Mouse (Mus musculus) 3134 (cell line): Measurements from ENCODE around the gene Letmd1.
"Not testable (repeated sequence)": the region's sequence is repeated elsewhere in the genome, so short reads cannot be mapped to it uniquely, and the experiment has no call there.

Experiments
- DNase-seq: peaks from one replicate; pipeline ENCODE4 v3.0.0-alpha.2; 2011; ENCODE audit warnings: low spot score; ENCODE audit not compliant: insufficient read length; ENCODE audit errors: extremely low read depth

The Letmd1 gene

DNA sequence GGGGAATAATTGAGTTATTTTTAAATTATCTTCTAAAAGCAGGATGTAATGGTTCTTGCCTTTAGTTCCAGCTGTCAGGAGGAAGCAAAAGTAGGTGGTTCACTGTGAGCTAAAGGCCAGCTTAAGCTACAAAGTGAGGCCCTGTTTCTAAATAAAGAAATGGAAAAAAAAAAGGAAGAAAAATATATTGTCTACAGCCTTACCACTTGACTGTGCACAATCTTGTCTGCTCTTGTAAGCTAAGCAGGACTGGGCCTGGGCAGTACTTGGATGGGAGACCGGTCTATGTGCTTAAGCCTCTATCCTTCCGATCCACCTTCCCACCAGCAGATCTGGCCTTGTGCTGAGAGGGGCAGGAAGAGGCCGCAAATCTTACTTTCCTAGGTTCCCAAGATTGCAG, 19.3 kb upstream of the Letmd1 start:
- DNase-seq, result no peak

DNA sequence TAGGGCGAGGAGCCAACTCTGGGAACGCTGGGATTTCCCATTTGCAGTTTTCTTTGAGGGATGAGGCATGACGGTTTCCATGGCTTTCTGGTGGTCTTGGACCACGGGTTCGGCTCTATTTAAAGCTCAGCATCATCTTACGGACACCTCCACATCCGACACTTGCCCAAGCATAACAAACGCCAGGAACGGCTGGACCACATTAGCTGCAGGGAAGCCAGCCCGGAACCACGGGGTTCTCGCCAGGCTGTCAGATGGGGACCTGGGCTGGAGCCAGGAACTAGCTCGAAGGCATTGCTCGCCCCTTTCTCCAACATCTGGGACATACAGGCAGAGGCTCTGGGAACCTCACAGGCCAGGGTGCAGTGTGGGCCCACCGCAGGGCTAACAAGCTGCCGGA, 17.6 kb upstream of the Letmd1 start:
- DNase-seq, result peak; percentile 57

DNA sequence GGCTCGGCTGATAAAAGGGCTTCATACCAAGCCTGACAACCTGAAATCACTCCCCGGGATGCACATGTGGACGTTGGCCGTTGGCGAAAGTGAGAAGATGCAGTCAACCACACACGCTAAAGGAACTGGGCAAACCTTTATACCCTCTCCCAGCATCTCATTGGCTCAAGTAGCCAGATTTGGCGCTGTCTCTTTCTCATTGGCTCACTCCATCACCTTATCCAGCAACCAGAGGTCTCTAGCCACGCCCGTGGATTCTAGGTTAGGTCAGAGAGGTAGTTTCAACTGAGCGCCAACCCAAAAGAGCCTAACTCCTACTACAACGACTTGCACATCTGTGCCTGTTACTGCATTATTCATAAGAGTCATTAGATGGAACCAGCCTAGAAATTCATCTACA, 16.3 kb upstream of the Letmd1 start:
- no peak for DNase-seq

DNA sequence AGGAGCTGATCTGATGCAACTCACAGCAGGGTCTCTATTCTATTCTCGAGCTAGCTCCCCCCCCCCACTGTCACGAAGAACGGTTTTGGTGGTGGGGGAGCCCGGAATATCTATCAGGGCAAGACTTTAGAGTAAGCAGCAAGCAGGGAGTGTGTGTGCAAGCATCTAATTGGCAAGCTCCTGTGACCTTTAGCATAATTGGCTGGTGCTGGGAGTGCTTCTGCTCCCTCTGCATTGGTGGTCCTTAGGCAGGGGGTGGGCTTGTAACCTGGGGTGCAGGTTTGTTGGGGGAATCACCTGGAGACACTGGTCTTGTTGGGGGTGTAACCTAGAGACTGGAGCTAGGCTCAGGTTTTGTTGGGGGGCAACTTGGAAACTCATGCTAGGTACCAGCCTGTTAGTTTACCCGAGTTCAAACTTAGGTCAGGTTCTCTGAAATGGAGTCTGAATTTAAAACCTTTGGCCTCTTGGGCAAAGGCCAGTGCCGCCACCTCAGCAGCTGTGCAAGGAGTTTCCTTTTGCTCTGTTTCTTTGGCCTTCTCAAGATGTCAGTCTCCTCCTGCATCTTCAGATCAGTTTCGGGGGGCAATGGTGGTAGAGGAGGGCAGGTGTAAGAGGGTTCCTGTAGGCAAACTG, 12.3 kb upstream of the Letmd1 start:
- no peak for DNase-seq

DNA sequence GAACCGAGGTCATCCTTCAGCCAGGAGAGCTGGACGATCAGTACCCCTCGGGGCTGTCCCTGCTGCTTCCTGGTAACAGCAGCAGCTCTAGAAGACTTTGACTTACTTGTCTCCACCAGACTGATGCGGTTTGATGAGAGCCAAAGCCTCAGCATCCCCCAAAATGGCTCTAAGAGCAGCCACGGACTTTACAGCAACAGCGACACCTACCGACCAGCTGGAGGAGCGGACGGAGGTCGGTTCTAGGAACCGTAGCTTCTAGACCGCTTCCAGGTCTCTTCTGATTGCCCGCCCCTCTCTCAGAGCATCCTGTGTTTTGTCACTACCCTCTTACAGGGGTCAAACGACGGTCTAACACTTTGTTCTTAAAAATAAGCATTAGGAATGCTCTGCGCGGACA, 11.5 kb upstream of the Letmd1 start:
- DNase-seq, result no peak

DNA sequence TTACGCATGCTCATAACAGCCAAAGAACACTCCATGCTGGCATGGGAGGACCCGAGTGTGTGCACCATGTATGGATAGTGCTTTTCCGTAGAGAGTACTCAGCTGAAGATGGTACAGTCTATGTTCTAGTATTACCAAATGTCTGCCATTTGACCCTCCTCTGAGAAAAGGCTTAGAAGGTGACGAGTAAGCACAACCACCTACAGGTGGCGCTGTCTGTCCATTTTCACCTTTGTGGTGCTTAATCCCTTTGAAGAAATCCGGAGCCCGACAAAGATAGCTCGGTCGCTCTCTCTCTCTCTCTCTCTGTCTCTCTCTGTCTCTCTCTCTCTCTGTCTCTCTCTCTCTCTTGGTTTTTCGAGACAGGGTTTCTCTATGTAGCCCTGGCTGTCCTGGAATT, 10.8 kb upstream of the Letmd1 start:
- DNase-seq, result no peak

DNA sequence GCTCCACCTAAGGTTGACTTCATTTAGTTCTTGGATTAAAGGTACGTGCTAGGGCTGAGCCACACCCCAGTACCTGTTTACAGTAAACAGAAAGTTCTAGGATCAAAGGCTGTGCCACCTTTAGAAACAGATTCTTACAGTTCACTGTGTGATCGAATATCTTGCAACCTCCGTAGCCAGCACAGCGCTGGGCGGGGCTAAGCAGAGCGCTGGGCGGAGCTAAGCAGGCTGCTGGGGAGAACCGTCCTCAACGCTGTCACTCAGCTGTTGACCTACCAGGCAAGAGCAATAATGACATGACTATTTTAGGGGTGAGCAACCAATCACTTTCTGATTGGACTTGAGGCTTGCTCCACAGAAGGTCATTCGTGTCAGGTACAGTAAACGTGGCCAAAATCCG, 7.9 kb upstream of the Letmd1 start:
- no peak for DNase-seq

DNA sequence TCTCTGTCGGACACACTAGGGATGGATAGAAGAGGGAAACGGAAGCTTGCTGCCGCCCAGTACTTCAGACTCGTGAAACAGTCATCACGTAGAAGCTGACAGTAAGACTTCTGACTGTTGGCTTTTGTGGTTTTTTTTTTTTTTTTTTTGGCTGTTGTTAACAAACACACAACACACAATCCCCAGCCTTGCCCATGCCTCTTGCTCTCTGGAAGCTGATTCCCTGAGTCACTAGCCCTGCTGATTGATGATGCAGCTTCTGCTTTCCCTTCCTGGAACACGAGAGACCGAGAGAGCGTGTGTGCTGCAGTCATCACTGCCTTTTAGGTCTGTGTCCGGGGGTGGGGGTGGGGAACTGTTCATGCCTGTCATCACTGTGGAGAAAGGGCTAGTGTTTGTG, 7.2 kb upstream of the Letmd1 start:
- DNase-seq, result no peak

DNA sequence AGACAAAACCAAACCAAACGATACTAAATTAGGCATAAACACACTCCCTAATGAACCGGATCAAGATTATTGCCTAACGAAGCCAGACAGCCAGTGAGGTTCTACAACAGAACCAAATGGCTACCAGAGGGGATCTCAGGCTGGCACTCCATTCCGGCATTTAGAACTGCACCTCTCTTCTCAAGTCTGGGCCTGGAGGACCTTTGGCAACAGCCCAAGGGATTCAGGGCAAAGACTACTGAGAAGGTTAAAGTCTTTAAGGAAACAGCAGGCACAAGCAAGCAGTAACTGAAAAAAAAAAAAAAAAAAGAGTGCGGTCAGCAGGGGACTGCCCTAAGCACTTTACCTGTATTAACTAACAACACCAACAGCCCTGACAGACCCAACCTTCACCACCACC, 6.7 kb upstream of the Letmd1 start:
- DNase-seq, result no peak

DNA sequence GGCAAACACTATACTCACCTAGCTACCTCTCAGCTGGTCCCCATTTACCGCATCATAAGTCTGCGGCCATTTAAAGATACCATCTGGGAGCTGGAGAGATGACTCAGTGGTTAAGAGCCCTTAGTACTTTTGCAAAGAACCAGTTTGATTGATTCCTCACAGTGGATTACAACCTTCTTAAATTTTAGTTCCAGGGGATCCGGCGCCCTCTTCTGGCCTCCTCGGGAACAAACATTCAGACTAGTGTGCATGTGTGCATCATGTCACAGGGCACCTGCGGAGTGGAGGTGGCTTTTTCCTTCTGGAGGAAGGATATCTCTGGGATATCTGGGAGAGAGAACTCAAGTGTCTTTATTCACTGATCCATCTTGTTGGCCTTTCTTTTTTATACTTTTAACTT, 5.1 kb upstream of the Letmd1 start:
- no peak for DNase-seq

DNA sequence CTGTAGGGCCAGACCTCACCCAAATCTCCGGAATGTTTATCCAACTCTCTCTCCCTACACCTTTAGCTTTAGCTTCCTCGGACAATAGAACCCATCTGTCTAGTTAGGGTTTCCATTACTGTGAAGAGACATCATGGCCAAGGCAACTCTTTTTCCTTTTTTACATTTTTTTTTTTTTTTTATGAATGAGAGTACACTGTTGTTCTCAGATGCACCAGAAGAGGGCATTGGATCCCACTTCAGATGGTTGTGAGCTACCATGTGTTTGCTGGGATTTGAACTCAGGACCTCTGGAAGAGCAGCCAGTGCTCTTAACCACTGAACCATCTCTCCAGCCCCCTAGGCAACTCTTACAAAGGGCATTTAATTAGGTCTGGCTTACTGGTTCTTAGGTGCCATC, 3.4 kb upstream of the Letmd1 start:
- no peak for DNase-seq

DNA sequence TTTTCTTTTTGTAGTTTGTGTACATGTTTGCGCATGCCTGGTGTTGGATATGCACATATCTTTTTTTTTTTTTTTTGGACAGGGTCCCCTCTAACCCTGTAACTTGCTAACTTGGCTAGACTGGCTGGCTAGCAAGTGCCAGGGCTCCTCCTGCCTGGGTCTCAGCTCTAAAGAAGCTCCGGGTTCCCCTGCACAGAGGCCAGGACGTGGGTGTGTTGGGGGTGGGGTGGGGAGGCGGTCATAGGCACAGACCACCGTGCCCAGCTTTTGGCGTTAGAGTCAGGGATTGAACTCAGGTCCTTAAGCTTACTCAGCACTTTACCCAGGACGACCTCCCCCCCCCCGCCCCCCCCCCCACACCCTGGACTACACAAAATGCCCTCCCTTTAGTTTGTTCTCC, 1.1 kb upstream of the Letmd1 start:
- DNase-seq, result no peak

DNA sequence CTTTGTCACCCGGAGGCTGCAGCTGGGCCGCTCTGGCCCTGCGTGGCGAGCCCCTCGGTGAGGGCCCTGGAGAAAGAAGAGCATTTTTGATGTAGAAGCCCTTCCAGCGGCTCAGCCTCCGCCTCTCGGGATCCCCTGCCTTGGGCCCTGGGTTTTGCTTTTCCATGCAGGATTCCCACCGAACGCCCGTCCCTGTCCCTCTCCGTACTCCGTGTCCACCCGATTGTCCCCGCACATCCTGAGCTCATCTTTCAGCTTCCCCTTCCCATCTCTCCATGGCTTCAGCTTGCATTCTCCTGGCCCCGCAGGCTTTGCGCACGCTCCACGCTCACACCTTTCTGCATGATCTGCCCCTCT, 344 bp downstream of the Letmd1 start:
- no peak for DNase-seq

DNA sequence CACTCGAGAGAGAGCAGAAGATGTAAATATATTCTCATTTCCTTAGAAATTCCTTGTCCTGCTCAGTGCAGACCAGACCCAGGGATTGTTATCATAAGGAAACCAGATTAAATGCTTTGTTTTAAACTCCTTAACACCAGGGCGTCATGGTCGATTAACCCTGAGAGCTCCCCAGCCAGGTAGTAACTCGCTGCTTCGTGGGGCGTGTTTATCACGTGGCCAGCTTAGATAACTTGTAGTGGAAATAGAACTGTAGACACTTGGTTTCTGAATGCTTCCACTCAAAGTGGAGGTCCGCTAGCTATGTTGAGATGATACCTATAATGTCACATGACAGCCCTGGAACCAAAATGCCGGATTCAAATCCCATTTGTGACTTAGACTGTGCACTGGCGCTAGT, 1.2 kb downstream of the Letmd1 start:
- no peak for DNase-seq

DNA sequence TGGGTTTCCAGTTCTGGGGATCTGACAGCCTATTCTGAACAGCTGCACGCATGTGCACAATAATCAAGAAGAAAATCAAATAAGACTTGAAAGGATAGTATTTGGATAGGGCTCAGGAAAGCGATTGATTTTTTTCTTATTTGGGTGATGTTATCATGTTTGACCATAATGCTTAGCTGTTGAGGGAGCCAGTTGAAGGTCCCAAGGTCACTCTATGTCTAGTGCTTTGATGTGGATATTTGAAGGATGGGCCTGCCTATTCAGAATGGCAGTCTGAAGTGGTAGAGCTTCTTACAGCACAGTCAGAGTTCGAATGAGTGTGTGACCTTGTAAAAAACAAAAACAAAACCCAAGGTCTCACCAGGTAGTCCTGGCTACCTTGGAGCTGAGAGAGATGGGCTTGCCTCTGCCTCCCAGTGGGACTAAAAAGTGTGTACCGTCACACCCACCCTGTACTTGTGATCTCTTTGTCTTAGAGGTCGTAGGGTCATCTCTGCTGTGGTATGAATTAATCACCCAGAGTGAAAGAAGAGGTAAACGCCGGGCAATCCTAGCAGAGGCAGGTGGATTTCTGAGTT, 5.2 kb downstream of the Letmd1 start:
- DNase-seq, result no peak

DNA sequence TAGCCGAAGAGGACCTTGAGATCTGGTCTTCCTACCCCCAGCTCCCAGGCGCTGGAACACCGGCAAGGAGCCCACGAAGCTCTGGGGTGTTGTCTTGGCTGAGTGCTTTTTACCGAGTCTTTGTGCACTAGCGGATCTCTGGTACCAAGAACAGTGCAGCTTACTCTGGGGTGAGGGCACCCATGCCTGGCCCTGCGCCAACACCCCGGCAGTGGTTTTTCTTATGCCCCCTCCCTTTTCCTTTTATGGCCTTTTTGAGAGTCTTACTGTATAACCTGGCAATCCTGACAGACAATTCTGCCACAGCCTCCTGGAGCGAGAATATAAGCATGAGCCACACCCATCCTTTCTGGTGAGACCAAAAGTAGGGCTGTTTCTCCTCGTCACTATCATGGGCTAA, 9.5 kb downstream of the Letmd1 start:
- DNase-seq, result no peak

DNA sequence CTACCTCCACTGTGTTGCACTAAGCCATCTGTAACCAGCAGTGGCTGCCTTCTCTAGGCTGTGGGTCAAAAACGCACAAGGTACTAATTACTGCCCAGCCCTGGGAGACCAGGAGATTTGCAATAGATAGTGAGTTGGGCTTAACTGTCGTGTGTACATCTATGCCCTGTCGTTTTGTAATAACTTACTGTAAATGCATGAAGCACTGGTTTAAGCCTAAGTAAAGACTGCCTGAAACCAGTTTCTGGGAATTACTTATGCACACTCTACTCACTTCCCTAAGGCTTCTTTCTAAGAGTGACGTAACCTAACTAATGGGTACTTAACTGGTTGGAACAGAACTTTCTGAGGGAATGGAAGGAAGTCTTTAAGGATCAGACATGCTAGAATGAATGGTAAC, 10.1 kb downstream of the Letmd1 start:
- DNase-seq, result no peak

DNA sequence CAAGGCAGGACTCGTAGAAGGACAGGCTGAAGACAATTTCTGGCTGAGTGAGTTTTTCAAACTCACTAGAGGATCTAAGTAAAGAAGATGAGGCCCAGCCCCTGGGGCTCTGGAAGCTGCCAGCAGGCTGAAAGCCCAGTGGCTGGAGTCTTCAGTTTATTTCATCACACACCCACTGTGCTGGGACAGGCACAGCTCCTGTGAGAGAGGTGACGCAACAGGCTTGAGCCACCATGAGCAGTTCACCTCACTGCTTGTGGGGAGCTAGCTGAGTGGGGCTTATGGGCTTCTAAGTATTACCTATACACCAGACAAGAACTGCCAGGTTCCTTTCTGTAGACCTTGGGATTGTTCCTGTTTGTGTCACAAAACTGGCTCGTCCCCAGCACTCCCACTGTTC, 16.8 kb downstream of the Letmd1 start:
- DNase-seq, result no peak

DNA sequence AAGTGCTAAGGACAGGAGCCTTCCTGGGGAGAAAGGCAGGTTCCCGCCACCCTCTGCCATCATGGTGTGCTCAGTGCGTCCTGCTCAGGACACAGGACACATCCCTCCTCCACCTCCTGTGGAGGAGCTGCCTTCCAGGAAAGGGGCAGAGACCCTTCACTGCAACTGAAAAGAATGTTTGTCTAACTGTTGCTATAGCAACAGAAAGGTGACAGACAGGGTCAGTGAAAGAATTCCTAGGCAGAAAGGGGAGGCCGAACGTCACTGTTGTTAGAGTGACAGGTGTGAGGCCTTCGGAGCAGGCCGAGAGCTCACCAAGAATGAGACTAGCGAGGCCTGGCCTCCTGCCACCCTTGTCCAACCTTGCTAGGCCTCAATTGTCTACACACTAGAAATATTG, 17.6 kb downstream of the Letmd1 start:
- DNase-seq, result no peak

DNA sequence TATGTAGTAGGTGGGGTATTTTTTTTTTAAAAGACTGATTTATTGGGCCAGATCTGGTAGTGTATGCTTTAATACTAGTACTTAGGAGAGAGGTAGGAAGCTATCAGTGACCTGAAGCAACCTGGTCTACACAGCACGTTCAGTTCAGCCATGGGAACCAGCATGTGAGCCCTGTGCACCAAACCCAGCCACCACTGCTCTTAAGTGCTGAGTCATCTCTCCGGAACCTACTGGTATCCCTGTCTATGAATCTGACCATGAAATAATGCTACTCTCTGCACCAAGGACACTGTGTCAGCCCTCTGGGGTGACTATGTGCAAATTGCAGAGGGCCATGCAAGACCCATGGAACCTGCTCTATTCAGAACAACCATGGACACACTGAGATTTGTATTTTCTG, 18.2 kb downstream of the Letmd1 start:
- no peak for DNase-seq

DNA sequence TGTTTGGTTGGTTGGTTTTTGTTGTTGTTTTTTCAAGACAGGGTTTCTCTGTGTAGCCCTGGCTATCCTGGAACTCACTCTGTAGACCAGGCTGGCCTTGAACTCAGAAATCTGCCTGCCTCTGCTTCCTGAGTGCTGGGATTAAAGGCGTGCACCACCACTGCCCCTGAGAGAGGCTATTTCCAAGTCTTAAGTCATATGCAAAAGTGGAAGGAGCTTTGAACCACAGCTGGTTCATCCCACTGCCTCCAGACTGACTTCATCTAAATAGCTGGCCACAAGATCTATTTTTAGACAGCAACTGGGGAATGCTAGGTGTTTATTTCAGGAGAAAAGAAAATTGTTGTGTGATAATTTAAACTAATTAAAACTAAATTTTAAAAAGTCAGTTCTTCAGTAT, 19.5 kb downstream of the Letmd1 start:
- DNase-seq, result not testable (repeated sequence)

DNA sequence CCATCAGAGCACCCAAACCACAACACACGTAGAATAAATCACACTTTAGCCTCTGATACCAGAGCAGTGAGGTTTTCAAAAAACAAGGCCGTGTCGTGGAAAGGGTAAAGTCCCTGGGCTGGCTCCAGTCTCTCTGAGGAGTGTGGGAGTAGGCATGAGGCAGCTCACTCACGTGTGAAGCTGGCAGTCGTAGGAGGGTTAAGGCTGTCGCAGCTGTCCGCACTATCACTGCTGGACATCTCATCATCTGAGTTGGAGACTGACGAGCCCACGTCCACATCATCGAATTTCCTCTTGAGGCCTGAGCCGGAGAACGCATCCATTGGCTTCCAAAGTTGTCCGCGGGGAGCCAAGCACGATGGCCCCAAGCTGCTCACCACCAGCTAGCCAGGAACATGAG, 20.4 kb downstream of the Letmd1 start:
- DNase-seq, result no peak

DNA sequence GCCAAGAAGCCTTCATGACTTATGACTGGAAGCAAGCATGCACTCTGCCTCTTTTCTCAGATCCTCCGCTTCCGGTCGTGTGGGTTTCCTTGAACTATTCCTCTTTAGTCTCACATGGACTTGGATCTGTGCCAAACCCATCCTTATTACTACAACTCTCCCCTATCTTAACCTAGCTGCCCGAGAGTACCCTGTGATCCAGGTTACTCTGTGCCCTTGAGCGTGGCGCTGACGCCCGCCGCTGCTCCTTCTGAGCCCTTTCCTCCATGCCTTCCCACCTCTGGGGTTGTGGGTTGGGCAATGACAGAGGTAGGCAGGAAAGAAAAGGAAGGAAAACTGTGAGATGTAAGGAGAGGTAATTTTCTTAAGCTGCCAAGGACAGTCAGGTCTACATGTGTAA, 23.1 kb downstream of the Letmd1 start:
- no peak for DNase-seq
